Mouse (Mus musculus): ENCODE data around the gene Npy1r. TPM values are rescaled to one million over a fixed set of nuclear protein-coding genes. Genes with fewer than 3 reads are reported as not detected.
A peak's percentile ranks its signal among the peaks of the same experiment; 100 is the strongest.

The Npy1r gene
- polyA plus RNA-seq, 1 experiment from 2014 or later: 0.48 TPM

DNA sequence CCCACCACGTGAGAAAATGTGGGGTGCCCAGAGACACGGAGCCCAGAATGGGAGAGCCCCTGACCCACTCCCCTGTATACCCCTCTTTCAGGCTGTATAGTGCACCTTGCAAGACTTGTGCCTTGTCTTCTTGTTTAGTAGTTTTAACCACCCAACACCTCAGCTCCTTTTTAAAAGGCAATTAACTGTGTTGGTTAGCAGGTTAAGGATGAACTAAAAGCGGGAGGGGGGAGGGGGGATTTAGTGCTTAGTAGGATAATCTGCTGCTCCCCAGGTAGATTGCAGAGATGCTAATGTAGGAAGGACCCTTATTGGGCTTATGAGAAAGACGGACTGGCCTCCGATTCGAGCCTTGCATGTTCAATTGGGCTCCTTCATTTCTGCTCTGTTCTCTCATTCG is 1.0 kb downstream of the Npy1r start:
- Histone ChIP-seq H3K36me3 (ENCODE audit: control insufficient read depth, insufficient read depth) (no peaks in the 10 kb centered on the region), H3K4me2 (replicated peaks; ENCODE audit: low read depth) (no peak overlapping the region), H3K27me3 (replicated peaks; ENCODE audit: control insufficient read depth, insufficient read depth, low read length) (peaks cover 12% of the 10 kb centered on the region; the same call in 1 of the 2 replicates), H3K4me3 (ENCODE audit: low read depth, low read length) (peak overlapping the region; percentile 27; the same call in 1 of the 2 replicates), H3K9me3 (ENCODE audit: control insufficient read depth) (no peaks in the 10 kb centered on the region), H3K9ac (ENCODE audit: low read depth, low read length) (no peak overlapping the region), H3K27ac (ENCODE audit: low read depth, low read length) (no peak overlapping the region), H3K4me1 (replicated peaks; ENCODE audit: control insufficient read depth, insufficient read depth, low read length) (no peaks in the 10 kb centered on the region; the same call in 1 of the 2 replicates)
- TF ChIP-seq CTCF (IDR thresholded peaks at IDR 0.05; ENCODE audit: low read depth): no peak
- no peak for ATAC-seq
- WGBS: 12% methylated on average over 7 of the region's 7 CpGs

DNA sequence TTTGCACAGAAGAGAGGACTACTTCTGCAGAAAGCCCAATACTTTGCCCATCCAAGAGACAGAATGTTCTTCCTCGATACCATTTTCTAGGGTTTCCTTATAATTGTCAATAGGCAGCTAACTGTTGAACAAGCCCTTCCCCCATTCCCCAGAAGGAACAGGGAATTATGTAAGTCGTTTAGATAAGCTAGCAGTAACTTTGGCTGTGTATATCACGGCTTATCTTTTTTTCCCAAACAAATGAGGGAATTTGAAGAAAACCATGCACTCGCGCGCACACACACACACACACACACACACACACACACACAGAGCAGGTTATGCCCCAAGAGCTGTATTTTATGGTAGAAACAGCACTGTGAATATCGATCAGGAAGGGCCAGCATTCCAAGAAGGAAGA is 1.8 kb downstream of the Npy1r start:
- no peak for TF ChIP-seq CTCF (IDR thresholded peaks at IDR 0.05; ENCODE audit: low read depth)
- Histone ChIP-seq H3K9ac (ENCODE audit: low read depth, low read length) (no peak overlapping the region), H3K9me3 (ENCODE audit: control insufficient read depth) (no peaks in the 10 kb centered on the region), H3K36me3 (ENCODE audit: control insufficient read depth, insufficient read depth) (no peaks in the 10 kb centered on the region), H3K27ac (ENCODE audit: low read depth, low read length) (no peak overlapping the region), H3K4me3 (ENCODE audit: low read depth, low read length) (no peak overlapping the region), H3K4me2 (replicated peaks; ENCODE audit: low read depth) (no peak overlapping the region), H3K27me3 (replicated peaks; ENCODE audit: control insufficient read depth, insufficient read depth, low read length) (peaks cover 12% of the 10 kb centered on the region; the same call in 1 of the 2 replicates), H3K4me1 (replicated peaks; ENCODE audit: control insufficient read depth, insufficient read depth, low read length) (no peaks in the 10 kb centered on the region; the same call in 1 of the 2 replicates)
- WGBS: 16% methylated on average over 7 of the region's 7 CpGs
- ATAC-seq: no peak

DNA sequence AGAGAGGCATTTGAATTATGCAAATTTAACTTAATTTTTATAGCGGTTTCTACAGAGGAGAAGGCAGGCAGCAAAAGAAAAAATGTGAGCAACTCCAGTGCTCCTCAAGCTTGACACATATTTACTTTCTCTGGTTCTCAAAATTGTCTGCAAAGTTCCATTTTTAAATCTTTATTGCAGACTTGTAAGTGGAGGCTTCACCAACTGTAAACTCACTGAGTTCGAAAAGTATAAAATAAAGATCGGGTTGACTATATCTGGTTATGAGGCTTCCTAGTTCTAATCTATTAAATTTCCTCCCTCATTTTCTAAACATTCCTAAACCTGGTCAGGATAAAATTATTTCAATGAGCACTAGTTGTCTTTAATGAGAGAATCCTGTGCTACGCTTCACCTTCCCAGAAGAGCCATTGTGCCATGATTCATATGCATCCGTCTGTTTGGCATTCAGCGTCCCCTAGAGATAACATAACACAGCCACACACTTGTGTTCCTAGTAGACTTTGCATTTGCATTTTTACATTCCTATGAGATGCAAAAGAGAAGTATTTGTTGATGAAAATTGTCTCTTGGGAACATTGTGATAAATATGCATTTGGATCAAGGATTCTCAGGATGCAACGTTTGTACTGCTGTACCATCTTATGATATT is 17.5 kb downstream of the Npy1r start:
- H3K36me3 ChIP-seq (ENCODE audit: control insufficient read depth, insufficient read depth): no peaks in the 10 kb centered on the region
- no peaks in the 10 kb centered on the region for H3K27me3 ChIP-seq (replicated peaks; ENCODE audit: control insufficient read depth, insufficient read depth, low read length)
- TF ChIP-seq CTCF (IDR thresholded peaks at IDR 0.05; ENCODE audit: low read depth): no peak
- WGBS: 82% methylated on average over 7 of the region's 7 CpGs
- no peak overlapping the region for H3K27ac ChIP-seq (ENCODE audit: low read depth, low read length)
- H3K9me3 ChIP-seq (ENCODE audit: control insufficient read depth): no peaks in the 10 kb centered on the region
- no peaks in the 10 kb centered on the region for H3K4me1 ChIP-seq (replicated peaks; ENCODE audit: control insufficient read depth, insufficient read depth, low read length)
- no peak overlapping the region for H3K4me3 ChIP-seq (ENCODE audit: low read depth, low read length)
- no peak overlapping the region for H3K9ac ChIP-seq (ENCODE audit: low read depth, low read length)
- no peak overlapping the region for H3K4me2 ChIP-seq (replicated peaks; ENCODE audit: low read depth)
- no peak for ATAC-seq

DNA sequence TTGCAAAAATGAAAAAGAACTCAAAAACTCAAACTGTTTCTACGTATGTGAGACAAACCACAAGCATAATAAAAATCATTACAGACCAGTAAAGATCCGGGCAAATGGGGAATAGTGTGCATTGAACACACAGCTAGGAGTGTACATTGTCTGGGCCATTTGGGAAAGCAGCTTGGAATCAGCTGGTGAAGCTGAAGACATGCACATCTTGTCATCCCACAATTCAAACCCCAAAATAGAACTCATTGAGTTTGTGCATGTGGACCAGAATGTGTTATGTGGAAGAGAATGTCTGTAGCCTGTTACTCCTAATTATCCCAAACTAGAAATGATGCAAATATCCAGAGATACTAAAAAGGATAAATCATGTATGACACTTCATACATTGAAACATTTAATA is 25.8 kb downstream of the Npy1r start:
- H3K4me2 ChIP-seq (replicated peaks; ENCODE audit: low read depth): no peak overlapping the region
- 79% methylated on average over 2 of the region's 2 CpGs for WGBS
- no peak overlapping the region for H3K9ac ChIP-seq (ENCODE audit: low read depth, low read length)
- no peaks in the 10 kb centered on the region for H3K4me1 ChIP-seq (replicated peaks; ENCODE audit: control insufficient read depth, insufficient read depth, low read length)
- H3K36me3 ChIP-seq (ENCODE audit: control insufficient read depth, insufficient read depth): no peaks in the 10 kb centered on the region
- H3K9me3 ChIP-seq (ENCODE audit: control insufficient read depth): no peaks in the 10 kb centered on the region
- H3K27ac ChIP-seq (ENCODE audit: low read depth, low read length): no peak overlapping the region
- no peak for TF ChIP-seq CTCF (IDR thresholded peaks at IDR 0.05; ENCODE audit: low read depth)
- H3K27me3 ChIP-seq (replicated peaks; ENCODE audit: control insufficient read depth, insufficient read depth, low read length): no peaks in the 10 kb centered on the region
- H3K4me3 ChIP-seq (ENCODE audit: low read depth, low read length): no peak overlapping the region
- ATAC-seq: no peak

GRCm38 (mm10) chr8:66729446-66729845 is 32.5 kb downstream of the Npy1r start:
- Histone ChIP-seq H3K4me3 (ENCODE audit: low read depth, low read length) (no peak overlapping the region), H3K4me2 (replicated peaks; ENCODE audit: low read depth) (no peak overlapping the region), H3K36me3 (ENCODE audit: control insufficient read depth, insufficient read depth) (no peaks in the 10 kb centered on the region), H3K27me3 (replicated peaks; ENCODE audit: control insufficient read depth, insufficient read depth, low read length) (no peaks in the 10 kb centered on the region), H3K27ac (ENCODE audit: low read depth, low read length) (no peak overlapping the region), H3K9ac (ENCODE audit: low read depth, low read length) (no peak overlapping the region), H3K9me3 (ENCODE audit: control insufficient read depth) (no peaks in the 10 kb centered on the region), H3K4me1 (replicated peaks; ENCODE audit: control insufficient read depth, insufficient read depth, low read length) (no peaks in the 10 kb centered on the region)
- 44% methylated on average over 7 of the region's 7 CpGs for WGBS
- no peak for TF ChIP-seq CTCF (IDR thresholded peaks at IDR 0.05; ENCODE audit: low read depth)
- ATAC-seq: no peak

DNA sequence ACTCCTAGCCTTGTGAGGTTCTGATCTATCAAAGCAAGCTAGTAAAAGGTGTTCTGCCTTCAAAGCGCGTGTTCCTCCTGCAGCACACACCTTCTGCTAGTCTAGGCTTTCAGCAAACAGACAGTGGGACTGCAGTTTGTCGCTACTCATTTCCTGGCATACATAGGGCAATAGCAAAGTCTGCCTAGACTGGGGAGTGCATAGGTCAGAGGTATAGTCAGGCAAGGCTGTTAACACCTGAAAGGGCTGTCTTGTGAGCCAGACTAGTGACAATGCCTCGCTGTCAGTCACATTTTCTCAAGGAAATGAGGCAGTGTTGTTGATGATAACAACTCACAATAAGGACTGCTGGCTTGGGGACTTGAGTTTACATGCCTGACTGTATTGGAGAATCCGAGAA is 35.0 kb downstream of the Npy1r start:
- no peak for TF ChIP-seq CTCF (IDR thresholded peaks at IDR 0.05; ENCODE audit: low read depth)
- no peak for ATAC-seq

More for the DNA sequence above, 35.0 kb downstream of the Npy1r start:
- WGBS: 44% methylated on average over 5 of the region's 5 CpGs
- H3K36me3 ChIP-seq (ENCODE audit: control insufficient read depth, insufficient read depth): no peaks in the 10 kb centered on the region
- no peak overlapping the region for H3K4me3 ChIP-seq (ENCODE audit: low read depth, low read length)
- no peak overlapping the region for H3K27ac ChIP-seq (ENCODE audit: low read depth, low read length)
- no peaks in the 10 kb centered on the region for H3K4me1 ChIP-seq (replicated peaks; ENCODE audit: control insufficient read depth, insufficient read depth, low read length)
- H3K9me3 ChIP-seq (ENCODE audit: control insufficient read depth): no peaks in the 10 kb centered on the region
- no peaks in the 10 kb centered on the region for H3K27me3 ChIP-seq (replicated peaks; ENCODE audit: control insufficient read depth, insufficient read depth, low read length)
- no peak overlapping the region for H3K4me2 ChIP-seq (replicated peaks; ENCODE audit: low read depth)
- H3K9ac ChIP-seq (ENCODE audit: low read depth, low read length): no peak overlapping the region
